Mouse (Mus musculus): ENCODE measurements around the gene Mfap5. TPM values are rescaled to one million over a fixed set of nuclear protein-coding genes. Genes with fewer than 3 reads are reported as not detected.

Gene Mfap5
- polyA plus RNA-seq, 1 experiment from 2014 or later: 55.4 TPM

DNA sequence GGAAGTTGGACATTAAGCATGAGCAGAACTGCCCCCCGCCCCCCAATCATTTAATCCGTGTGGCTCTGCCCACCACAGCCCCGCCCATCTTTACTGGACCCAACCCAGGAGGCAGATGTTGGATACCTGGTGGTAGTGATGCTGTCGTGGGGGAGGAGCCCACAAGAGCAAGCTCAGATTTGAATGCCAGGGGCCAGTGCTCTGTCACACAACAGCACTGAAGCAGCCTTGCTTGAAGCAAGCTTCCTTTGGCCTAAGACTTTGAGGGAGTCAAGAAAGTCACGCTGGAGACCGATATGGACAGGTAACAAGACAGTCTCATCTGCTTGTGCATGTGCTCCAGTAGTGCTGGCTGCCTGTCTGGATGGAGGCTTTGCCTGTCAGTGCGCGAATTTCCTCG, 48.0 kb downstream of the Mfap5 start, which contains the start of gene Aicda:
Gene Aicda (plus strand): TSS at position 196 of the 400 bp plus-strand sequence.
- Histone ChIP-seq H3K4me3 (ENCODE audit: low read depth, low read length) (no peak within 1 kb of the TSS), H3K36me3 (ENCODE audit: insufficient read depth, low read length) (no peaks in the 10 kb centered on the region), H3K9ac (replicated peaks; ENCODE audit: low read depth) (no peak within 1 kb of the TSS), H3K27ac (ENCODE audit: low read length) (no peak within 1 kb of the TSS), H3K4me1 (ENCODE audit: insufficient read depth, low read depth, low read length) (no peaks in the 10 kb centered on the region), H3K9me3 (ENCODE audit: low read length) (no peaks in the 10 kb centered on the region), H3K4me2 (replicated peaks; ENCODE audit: low read depth, low read length) (no peak within 1 kb of the TSS), H3K27me3 (replicated peaks; ENCODE audit: insufficient read depth, low read length) (no peaks in the 10 kb centered on the region)
- TF ChIP-seq CTCF (IDR thresholded peaks at IDR 0.05) (no peak), EP300 (IDR thresholded peaks at IDR 0.05) (no peak)
- no peak for ATAC-seq
- no peak for DNase-seq (ENCODE audit: low spot score)
- 59% methylated on average over 9 of the region's 9 CpGs for WGBS

DNA sequence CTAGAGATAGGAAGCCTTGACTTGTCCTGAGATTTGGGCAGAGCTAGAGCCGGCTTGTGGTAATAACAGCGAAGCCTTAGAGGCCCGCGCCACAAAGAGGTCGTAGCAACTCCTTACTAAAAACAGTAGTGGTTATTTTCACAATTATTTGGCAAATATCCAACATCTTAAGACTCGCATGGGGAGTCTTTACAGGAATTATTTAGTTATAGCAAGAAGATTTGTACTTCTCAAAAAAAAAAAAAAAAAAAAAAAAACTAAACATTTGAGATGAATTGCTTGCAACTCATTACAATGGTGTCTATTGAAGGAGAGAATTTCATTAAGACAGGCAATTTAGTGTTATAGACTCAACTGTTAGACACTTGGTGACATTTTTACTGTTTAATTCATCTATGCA, 48.5 kb downstream of the Mfap5 start:
- Histone ChIP-seq H3K27ac (ENCODE audit: low read length) (no peak overlapping the region), H3K4me2 (replicated peaks; ENCODE audit: low read depth, low read length) (no peak overlapping the region), H3K36me3 (ENCODE audit: insufficient read depth, low read length) (no peaks in the 10 kb centered on the region), H3K4me1 (ENCODE audit: insufficient read depth, low read depth, low read length) (no peaks in the 10 kb centered on the region), H3K9me3 (ENCODE audit: low read length) (no peaks in the 10 kb centered on the region), H3K9ac (replicated peaks; ENCODE audit: low read depth) (no peak overlapping the region), H3K4me3 (ENCODE audit: low read depth, low read length) (no peak overlapping the region), H3K27me3 (replicated peaks; ENCODE audit: insufficient read depth, low read length) (no peaks in the 10 kb centered on the region)
- ATAC-seq (no peak), DNase-seq (ENCODE audit: low spot score) (no peak)
- no peak for TF ChIP-seq EP300 (IDR thresholded peaks at IDR 0.05)
- TF ChIP-seq CTCF (IDR thresholded peaks at IDR 0.05): no peak
- WGBS: 48% methylated on average over 6 of the region's 6 CpGs

- H3K9me3 ChIP-seq (ENCODE audit: low read length): no peaks in the 10 kb centered on the region
- no peak overlapping the region for H3K9ac ChIP-seq (replicated peaks; ENCODE audit: low read depth)
- no peaks in the 10 kb centered on the region for H3K36me3 ChIP-seq (ENCODE audit: insufficient read depth, low read length)
- no peak overlapping the region for H3K4me3 ChIP-seq (ENCODE audit: low read depth, low read length)
- H3K4me2 ChIP-seq (replicated peaks; ENCODE audit: low read depth, low read length): no peak overlapping the region
- WGBS: 26% methylated on average over 7 of the region's 7 CpGs
- no peak overlapping the region for H3K27ac ChIP-seq (ENCODE audit: low read length)
- DNase-seq (ENCODE audit: low spot score): no peak
- H3K4me1 ChIP-seq (ENCODE audit: insufficient read depth, low read depth, low read length): no peaks in the 10 kb centered on the region
- no peaks in the 10 kb centered on the region for H3K27me3 ChIP-seq (replicated peaks; ENCODE audit: insufficient read depth, low read length)
- ATAC-seq: no peak
- no peak for TF ChIP-seq EP300 (IDR thresholded peaks at IDR 0.05)
- TF ChIP-seq CTCF (IDR thresholded peaks at IDR 0.05): no peak
These were observed 49.6 kb downstream of the Mfap5 start for GRCm38 (mm10) chr6:122555266-122555665.

DNA sequence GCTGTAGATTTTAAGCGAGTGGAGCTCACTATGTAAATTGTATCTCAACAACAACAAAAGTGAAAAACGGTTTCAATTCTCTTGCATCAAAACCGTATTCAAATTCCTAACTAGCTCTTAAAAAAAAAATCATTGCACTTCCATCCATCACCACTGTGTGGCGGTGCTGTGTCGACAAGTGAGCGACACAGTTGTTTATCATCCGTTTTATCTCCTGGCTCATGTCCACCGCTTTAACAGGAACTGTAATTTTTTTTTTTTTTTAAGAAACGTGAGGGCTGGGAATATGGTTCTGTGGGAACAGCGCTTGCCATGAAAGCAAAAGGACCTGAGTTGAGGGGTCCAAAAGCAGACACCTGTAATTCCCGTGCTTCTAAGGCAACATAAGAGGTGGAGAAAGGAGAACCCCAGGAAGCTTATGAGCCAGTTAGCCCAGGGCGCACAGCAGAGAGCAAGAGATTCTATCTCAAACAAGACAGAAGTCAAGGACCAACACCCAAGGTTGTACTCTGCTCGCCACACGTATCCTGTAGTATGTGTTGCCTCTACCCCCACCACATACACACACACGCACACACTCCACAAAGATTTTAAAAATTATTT, 51.4 kb downstream of the Mfap5 start:
- H3K9ac ChIP-seq (replicated peaks; ENCODE audit: low read depth): no peak overlapping the region
- DNase-seq (ENCODE audit: low spot score) (peak; percentile 71), ATAC-seq (no peak)
- TF ChIP-seq EP300 (IDR thresholded peaks at IDR 0.05): no peak
- TF ChIP-seq CTCF (IDR thresholded peaks at IDR 0.05): peak; percentile 79
- H3K4me2 ChIP-seq (replicated peaks; ENCODE audit: low read depth, low read length): no peak overlapping the region
- H3K4me3 ChIP-seq (ENCODE audit: low read depth, low read length): no peak overlapping the region
- no peak overlapping the region for H3K27ac ChIP-seq (ENCODE audit: low read length)
- WGBS: 23% methylated on average over 15 of the region's 15 CpGs
- H3K4me1 ChIP-seq (ENCODE audit: insufficient read depth, low read depth, low read length): no peaks in the 10 kb centered on the region
- H3K9me3 ChIP-seq (ENCODE audit: low read length): no peaks in the 10 kb centered on the region
- no peaks in the 10 kb centered on the region for H3K36me3 ChIP-seq (ENCODE audit: insufficient read depth, low read length)
- H3K27me3 ChIP-seq (replicated peaks; ENCODE audit: insufficient read depth, low read length): no peaks in the 10 kb centered on the region

DNA sequence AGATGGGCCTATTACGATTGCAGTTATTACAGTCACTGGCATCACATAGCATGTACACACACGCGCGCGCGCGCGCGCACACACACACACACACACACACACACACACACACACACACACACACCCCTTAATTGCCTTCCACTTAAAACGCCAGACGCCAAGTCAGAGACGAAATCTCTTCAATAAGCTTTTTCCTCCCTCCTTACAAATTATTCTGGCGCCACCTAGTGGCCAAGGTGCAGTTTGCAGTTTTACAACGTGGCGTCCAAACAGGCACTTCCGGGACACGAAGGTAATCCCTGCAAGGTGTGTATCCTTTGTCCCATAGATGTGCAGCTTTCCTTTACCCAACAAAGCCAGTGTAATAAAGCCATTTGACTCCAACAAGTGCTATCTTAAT, 54.8 kb downstream of the Mfap5 start:
- Histone ChIP-seq H3K27me3 (replicated peaks; ENCODE audit: insufficient read depth, low read length) (no peaks in the 10 kb centered on the region), H3K27ac (ENCODE audit: low read length) (no peak overlapping the region), H3K9ac (replicated peaks; ENCODE audit: low read depth) (no peak overlapping the region), H3K4me3 (ENCODE audit: low read depth, low read length) (no peak overlapping the region), H3K9me3 (ENCODE audit: low read length) (no peaks in the 10 kb centered on the region), H3K36me3 (ENCODE audit: insufficient read depth, low read length) (no peaks in the 10 kb centered on the region), H3K4me2 (replicated peaks; ENCODE audit: low read depth, low read length) (0 out of 2 replicates have a peak overlapping the region, but pooled peaks have one; percentile 5), H3K4me1 (ENCODE audit: insufficient read depth, low read depth, low read length) (no peaks in the 10 kb centered on the region)
- WGBS: 8% methylated on average over 17 of the region's 17 CpGs
- DNase-seq (ENCODE audit: low spot score) (peak; percentile 87), ATAC-seq (peak; percentile 58)
- TF ChIP-seq EP300 (IDR thresholded peaks at IDR 0.05) (no peak), CTCF (IDR thresholded peaks at IDR 0.05) (peak; percentile 91)

DNA sequence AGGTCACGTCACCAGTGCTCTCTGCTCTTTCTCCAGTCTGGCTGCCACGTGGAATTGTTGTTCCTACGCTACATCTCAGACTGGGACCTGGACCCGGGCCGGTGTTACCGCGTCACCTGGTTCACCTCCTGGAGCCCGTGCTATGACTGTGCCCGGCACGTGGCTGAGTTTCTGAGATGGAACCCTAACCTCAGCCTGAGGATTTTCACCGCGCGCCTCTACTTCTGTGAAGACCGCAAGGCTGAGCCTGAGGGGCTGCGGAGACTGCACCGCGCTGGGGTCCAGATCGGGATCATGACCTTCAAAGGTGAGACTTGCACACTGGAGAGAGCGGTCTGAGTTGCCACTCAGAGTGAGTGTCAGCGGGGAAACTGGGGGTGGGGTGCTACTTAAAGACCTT, 55.4 kb downstream of the Mfap5 start:
- Histone ChIP-seq H3K4me3 (ENCODE audit: low read depth, low read length) (no peak overlapping the region), H3K27me3 (replicated peaks; ENCODE audit: insufficient read depth, low read length) (no peaks in the 10 kb centered on the region), H3K27ac (ENCODE audit: low read length) (no peak overlapping the region), H3K4me2 (replicated peaks; ENCODE audit: low read depth, low read length) (no peak overlapping the region), H3K36me3 (ENCODE audit: insufficient read depth, low read length) (no peaks in the 10 kb centered on the region), H3K4me1 (ENCODE audit: insufficient read depth, low read depth, low read length) (no peaks in the 10 kb centered on the region), H3K9me3 (ENCODE audit: low read length) (no peaks in the 10 kb centered on the region), H3K9ac (replicated peaks; ENCODE audit: low read depth) (no peak overlapping the region)
- ATAC-seq (no peak), DNase-seq (ENCODE audit: low spot score) (no peak)
- TF ChIP-seq EP300 (IDR thresholded peaks at IDR 0.05): no peak
- no peak for TF ChIP-seq CTCF (IDR thresholded peaks at IDR 0.05)
- 76% methylated on average over 20 of the region's 20 CpGs for WGBS
